Mouse (Mus musculus) effector memory CD4-positive, alpha-beta T cell, adult 5 months (primary cell): Measurements from ENCODE around the gene Oasl1. TPM values are rescaled to one million over a fixed set of nuclear protein-coding genes. Genes with fewer than 3 reads are reported as not detected.

ENCODE experiments used
- polyA plus RNA-seq: library from polyadenylated mRNA; unstranded; fragments of 100-300 nt; shearing (Covaris generic); gene quantifications from one replicate; pipeline ENCODE4 v1.2.1, GENCODE M21; 2017

Oasl1 gene
- 5.3 TPM for polyA plus RNA-seq

DNA sequence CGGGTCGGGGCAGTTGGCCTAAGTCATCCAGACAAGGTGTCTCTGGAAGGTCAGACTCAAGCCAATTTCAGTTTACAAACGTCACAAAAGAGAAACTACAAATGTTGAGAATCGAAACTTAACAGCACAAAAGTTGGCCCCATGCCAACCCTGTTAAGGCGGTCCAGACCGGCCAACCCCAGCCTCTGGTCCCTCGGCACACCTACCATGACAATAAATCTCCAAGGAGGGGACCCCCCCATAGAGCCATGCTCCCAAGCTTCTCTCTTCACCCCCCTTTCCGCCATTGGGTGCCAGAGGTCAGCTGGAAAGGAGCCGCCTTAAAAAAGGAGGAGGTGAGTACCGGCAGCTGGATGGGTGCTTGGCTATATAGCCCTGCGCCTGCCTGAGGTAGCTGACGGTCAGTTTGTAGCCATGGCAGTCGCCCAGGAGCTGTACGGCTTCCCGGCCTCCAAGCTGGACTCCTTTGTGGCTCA lies at the start of gene Oasl1:
TSS of gene Oasl1 (plus strand) at position 243 of the 476 bp plus-strand sequence.

DNA sequence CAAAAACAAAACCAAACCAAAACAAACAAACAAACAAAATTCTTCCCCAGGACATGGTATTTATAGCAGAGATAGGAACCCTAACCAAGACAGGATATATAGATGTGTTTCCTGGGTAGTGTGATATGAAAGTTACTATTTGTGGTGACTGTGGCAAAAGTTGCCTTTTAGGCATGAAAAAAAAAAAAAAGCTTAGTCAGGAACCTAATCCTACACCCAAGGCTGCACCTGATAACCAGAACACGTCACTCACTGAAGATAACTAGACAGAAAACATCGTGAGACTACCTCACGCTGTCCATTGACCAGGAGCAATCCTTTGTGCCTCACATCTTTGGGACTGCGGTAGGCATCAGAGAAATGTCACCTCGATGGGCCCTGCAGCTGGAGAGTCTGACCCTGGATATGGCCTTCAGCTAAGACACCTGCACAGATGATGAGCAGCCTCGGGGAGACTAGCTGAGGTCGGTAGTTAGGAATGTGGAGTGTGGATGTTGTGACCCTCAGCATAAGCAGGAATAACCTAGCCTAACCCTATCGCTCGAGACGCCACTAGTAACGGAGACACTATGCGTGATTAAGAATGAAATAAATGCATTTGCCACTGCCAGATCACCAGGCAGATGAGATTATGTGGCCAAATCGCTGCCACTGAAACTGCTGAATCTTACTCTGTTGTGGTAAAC lies 26.2 kb upstream of the Oasl1 start, which contains the start of gene Oasl2:
TSS of gene Oasl2 (plus strand) at position 249 of the 686 bp plus-strand sequence.

DNA sequence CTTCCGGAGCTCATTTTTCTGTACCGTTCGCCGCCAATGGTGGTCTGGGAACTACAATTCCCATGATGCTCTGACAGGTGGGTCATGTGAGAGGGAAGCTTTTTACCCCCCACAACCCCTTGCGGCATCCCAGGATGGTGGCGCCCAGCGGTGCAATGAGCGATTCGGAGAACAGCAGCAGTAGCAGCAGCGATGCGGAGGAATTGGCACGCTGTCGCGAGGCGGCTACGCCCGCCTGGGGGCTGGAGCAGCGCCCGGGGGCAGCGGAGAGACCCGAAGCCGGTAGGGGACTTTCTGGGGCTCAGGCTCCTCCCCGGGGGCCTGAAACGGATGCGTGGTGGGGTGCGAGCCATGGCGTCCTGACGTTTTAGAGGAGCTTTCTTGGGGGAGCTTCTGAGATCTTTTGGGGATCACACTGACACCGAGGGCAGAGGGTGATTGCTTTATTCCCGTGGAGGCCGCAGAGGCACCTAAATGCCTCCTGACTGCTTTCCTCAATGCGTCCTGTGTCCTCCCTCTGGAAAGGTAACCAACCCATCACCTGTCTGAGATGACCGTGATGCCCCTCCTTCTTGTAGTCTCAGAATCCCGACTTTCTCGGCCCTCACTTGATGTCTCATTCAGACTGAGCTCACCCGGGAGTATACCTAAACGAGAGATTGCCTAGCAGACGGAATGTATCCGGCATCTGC lies 19.2 kb downstream of the Oasl1 start, which contains the start of gene 2210016L21Rik:
TSS of gene 2210016L21Rik (plus strand) at position 85 of the 692 bp plus-strand sequence.

DNA sequence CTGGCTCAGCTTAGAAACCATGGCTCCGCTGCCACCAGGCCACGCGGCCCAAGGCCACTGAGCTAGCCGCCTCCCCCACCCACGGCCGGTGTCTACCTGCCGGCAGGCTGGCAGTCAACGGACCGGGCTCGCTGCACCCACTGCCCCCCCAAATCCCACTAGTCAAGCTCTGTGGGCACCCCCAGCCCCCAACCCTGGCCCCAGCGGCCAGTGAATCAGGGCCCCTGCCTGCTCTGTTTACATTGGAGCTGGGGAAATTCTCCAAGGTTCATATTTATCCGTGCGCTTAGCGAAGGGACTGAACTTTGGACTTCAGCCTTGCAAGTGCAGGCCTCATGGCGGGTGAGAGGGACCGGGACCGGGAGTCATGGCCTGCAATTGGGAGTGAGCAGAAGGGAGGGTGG lies 47.8 kb downstream of the Oasl1 start, which contains the start of gene Hnf1a:
TSS of gene Hnf1a (minus strand) at position 271 of the 404 bp plus-strand sequence.

Other genes with a start within 250 kb of the Oasl1 start
- 157 TPM for gene Gltp, start 232.3 kb upstream of the Oasl1 start, polyA plus RNA-seq
- gene Tchp, start 215.5 kb upstream of the Oasl1 start, polyA plus RNA-seq = 13.0 TPM
- 136 TPM for gene Ankrd13a, start 148.6 kb upstream of the Oasl1 start, polyA plus RNA-seq
- 122 TPM for gene Git2, start 147.7 kb upstream of the Oasl1 start, polyA plus RNA-seq
- gene 1500011B03Rik, start 99.8 kb upstream of the Oasl1 start, polyA plus RNA-seq = 38.9 TPM
- gene 4930519G04Rik, start 69.6 kb upstream of the Oasl1 start, polyA plus RNA-seq = not detected
- not detected for gene Gm9936, start 64.6 kb upstream of the Oasl1 start, polyA plus RNA-seq
- 15.3 TPM for gene Oasl2, start 26.3 kb upstream of the Oasl1 start, polyA plus RNA-seq
- gene 2210016L21Rik, start 18.9 kb downstream of the Oasl1 start, polyA plus RNA-seq = 20.4 TPM
- not detected for gene Hnf1a, start 47.9 kb downstream of the Oasl1 start, polyA plus RNA-seq
- gene Sppl3, start 87.9 kb downstream of the Oasl1 start, polyA plus RNA-seq = 52.0 TPM
- gene Gm10401, start 175.1 kb downstream of the Oasl1 start, polyA plus RNA-seq = 4.2 TPM
- gene Acads, start 196.1 kb downstream of the Oasl1 start, polyA plus RNA-seq = 17.9 TPM
- gene Unc119b, start 211.7 kb downstream of the Oasl1 start, polyA plus RNA-seq = 63.1 TPM
- 67.7 TPM for gene Mlec, start 234.9 kb downstream of the Oasl1 start, polyA plus RNA-seq